In genomic region chr1:127625577-127626362, GRCm38 (mm10) we compare ENCODE assay signal across 9 mouse cellular contexts. TPM values are rescaled to one million over a fixed set of nuclear protein-coding genes. Genes with fewer than 3 reads are reported as not detected.
A peak's percentile ranks its signal among the peaks of the same experiment; 100 is the strongest.
DNase-seq lines count a peak whose midpoint lies in the region; ATAC-seq and TF ChIP-seq lines count a peak whose summit lies in the region.
"Had no signal": no experiment of that assay in that cellular context is flagged by ENCODE, and none has a peak within 500 bp of the region (broad histone marks: within the 10 kb centered on the region; RNA-seq: fewer than 3 reads in every experiment).

No protein-coding gene starts in this region.

- WGBS in midbrain, embryonic 10.5 days: 54% methylated on average over 5 of the region's 5 CpGs
- WGBS in midbrain, embryonic 15.5 days: 64% methylated on average over 5 of the region's 5 CpGs
- WGBS in embryonic facial prominence, embryonic 11.5 days: 49% methylated on average over 5 of the region's 5 CpGs
- WGBS in lung, embryonic 14.5 days: 29% methylated on average over 5 of the region's 5 CpGs
- 43% methylated on average over 5 of the region's 5 CpGs for WGBS in stomach, embryonic 16.5 days
- 71% methylated on average over 5 of the region's 5 CpGs for WGBS in cerebellum, adult 2 months

- H3K36me3 ChIP-seq in midbrain, embryonic 10.5 days: no peaks in the 10 kb centered on the region
- no peaks in the 10 kb centered on the region for H3K36me3 ChIP-seq in midbrain, embryonic 15.5 days (replicated peaks)
- no peaks in the 10 kb centered on the region for H3K36me3 ChIP-seq in embryonic facial prominence, embryonic 11.5 days (replicated peaks; ENCODE audit: control insufficient read depth, insufficient read depth, low read depth, low read length)
- H3K36me3 ChIP-seq in lung, embryonic 14.5 days (ENCODE audit: insufficient read depth): no peaks in the 10 kb centered on the region
- no peaks in the 10 kb centered on the region for H3K36me3 ChIP-seq in stomach, embryonic 16.5 days (ENCODE audit: control insufficient read depth, insufficient read depth, low read length)
- H3K36me3 ChIP-seq: midbrain, embryonic 12.5 days had no signal

- no peak for ATAC-seq in midbrain, embryonic 15.5 days (replicated peaks)
- no peak; the same call in 1 of the 2 replicates for ATAC-seq in embryonic facial prominence, embryonic 11.5 days (replicated peaks; ENCODE audit: insufficient number of reproducible peaks, low FRiP score, low TSS enrichment, low read depth)
- ATAC-seq in lung, embryonic 14.5 days (ENCODE audit: insufficient read depth): peak; percentile 89
- 0 out of 2 replicates have a peak, but pooled peaks have one; percentile 40 for ATAC-seq in stomach, embryonic 16.5 days (ENCODE audit: insufficient read depth, low FRiP score)

- no peaks in the 10 kb centered on the region for H3K9me3 ChIP-seq in midbrain, embryonic 10.5 days (replicated peaks)
- H3K9me3 ChIP-seq in midbrain, embryonic 15.5 days: no peaks in the 10 kb centered on the region
- H3K9me3 ChIP-seq in embryonic facial prominence, embryonic 11.5 days (replicated peaks; ENCODE audit: control insufficient read depth, low read length): no peaks in the 10 kb centered on the region
- H3K9me3 ChIP-seq in lung, embryonic 14.5 days (ENCODE audit: low read depth, low read length): no peaks in the 10 kb centered on the region
- no peaks in the 10 kb centered on the region for H3K9me3 ChIP-seq in stomach, embryonic 16.5 days (replicated peaks; ENCODE audit: control insufficient read depth, low read length)
- H3K9me3 ChIP-seq: midbrain, embryonic 12.5 days had no signal

- peaks cover 15% of the 10 kb centered on the region; the same call in 1 of the 2 replicates for H3K4me1 ChIP-seq in midbrain, embryonic 10.5 days
- no peaks in the 10 kb centered on the region for H3K4me1 ChIP-seq in midbrain, embryonic 15.5 days
- H3K4me1 ChIP-seq in embryonic facial prominence, embryonic 11.5 days (ENCODE audit: control insufficient read depth, insufficient read depth, low read length): no peaks in the 10 kb centered on the region
- no peaks in the 10 kb centered on the region for H3K4me1 ChIP-seq in lung, embryonic 14.5 days (ENCODE audit: insufficient read depth)
- H3K4me1 ChIP-seq in stomach, embryonic 16.5 days (ENCODE audit: control insufficient read depth, insufficient read depth, low read length): no peaks in the 10 kb centered on the region
- H3K4me1 ChIP-seq in cerebellum, adult 2 months (ENCODE audit: control insufficient read depth, insufficient read depth, low read length): peaks cover 20% of the 10 kb centered on the region

- no peak for TF ChIP-seq POLR2A in cerebellum, adult 2 months (IDR thresholded peaks at IDR 0.05; ENCODE audit: borderline replicate concordance, insufficient read depth, low read length)

- H3K27ac ChIP-seq in midbrain, embryonic 10.5 days (replicated peaks): no peak overlapping the region; the same call in 1 of the 2 replicates
- no peak overlapping the region for H3K27ac ChIP-seq in midbrain, embryonic 15.5 days
- no peak overlapping the region for H3K27ac ChIP-seq in embryonic facial prominence, embryonic 11.5 days (replicated peaks; ENCODE audit: low read depth, low read length)
- H3K27ac ChIP-seq in lung, embryonic 14.5 days (ENCODE audit: low read depth): no peak overlapping the region
- H3K27ac ChIP-seq in stomach, embryonic 16.5 days (ENCODE audit: low read length): no peak overlapping the region
- no peak overlapping the region for H3K27ac ChIP-seq in layer of hippocampus, adult 2 months
- H3K27ac ChIP-seq in cerebellum, adult 2 months (ENCODE audit: insufficient read depth, low read length): no peak overlapping the region
- H3K27ac ChIP-seq: midbrain, embryonic 12.5 days had no signal

- H3K4me3 ChIP-seq in midbrain, embryonic 10.5 days: no peak overlapping the region
- H3K4me3 ChIP-seq in midbrain, embryonic 15.5 days: no peak overlapping the region
- no peak overlapping the region for H3K4me3 ChIP-seq in embryonic facial prominence, embryonic 11.5 days (ENCODE audit: low read depth, low read length)
- no peak overlapping the region for H3K4me3 ChIP-seq in lung, embryonic 14.5 days (ENCODE audit: low read depth, low read length)
- H3K4me3 ChIP-seq in stomach, embryonic 16.5 days (replicated peaks; ENCODE audit: low read length): no peak overlapping the region
- H3K4me3 ChIP-seq in layer of hippocampus, adult 2 months: no peak overlapping the region
- no peak overlapping the region for H3K4me3 ChIP-seq in cerebellum, adult 2 months (replicated peaks; ENCODE audit: insufficient read depth, low read depth, low read length)
- H3K4me3 ChIP-seq: midbrain, embryonic 12.5 days had no signal

- peak; percentile 17 for DNase-seq in midbrain, embryonic 10.5 days (ENCODE audit: low spot score)
- DNase-seq in embryonic facial prominence, embryonic 11.5 days (ENCODE audit: low spot score): peak; percentile 65
- DNase-seq in lung, embryonic 14.5 days: peak; percentile 73
- DNase-seq in urinary bladder, adult 18-20 months (ENCODE audit: low spot score in 2 of 2): no peak
- DNase-seq in layer of hippocampus, adult 2 months (ENCODE audit: low spot score in 2 of 2): no peak
- DNase-seq in cerebellum, adult 2 months: no peak

- no peaks in the 10 kb centered on the region for H3K27me3 ChIP-seq in midbrain, embryonic 10.5 days (ENCODE audit: low read depth, poor library complexity, severe bottlenecking)
- no peaks in the 10 kb centered on the region for H3K27me3 ChIP-seq in midbrain, embryonic 15.5 days (replicated peaks)
- H3K27me3 ChIP-seq in embryonic facial prominence, embryonic 11.5 days (ENCODE audit: control insufficient read depth, insufficient read depth, low read length): no peaks in the 10 kb centered on the region
- H3K27me3 ChIP-seq in lung, embryonic 14.5 days (ENCODE audit: insufficient read depth, low read length): no peaks in the 10 kb centered on the region
- no peaks in the 10 kb centered on the region for H3K27me3 ChIP-seq in stomach, embryonic 16.5 days (ENCODE audit: control insufficient read depth, insufficient read depth, low read length)
- no peaks in the 10 kb centered on the region for H3K27me3 ChIP-seq in cerebellum, adult 2 months (ENCODE audit: control insufficient read depth, insufficient read depth, low read length)
- H3K27me3 ChIP-seq: midbrain, embryonic 12.5 days had no signal

- H3K4me2 ChIP-seq in midbrain, embryonic 15.5 days: no peak overlapping the region
- no peak overlapping the region for H3K4me2 ChIP-seq in embryonic facial prominence, embryonic 11.5 days (ENCODE audit: low read depth, low read length)
- no peak overlapping the region for H3K4me2 ChIP-seq in lung, embryonic 14.5 days
- H3K4me2 ChIP-seq in stomach, embryonic 16.5 days (ENCODE audit: low read depth, low read length): no peak overlapping the region
- H3K4me2 ChIP-seq: midbrain, embryonic 12.5 days had no signal

- no peak overlapping the region for H3K9ac ChIP-seq in midbrain, embryonic 15.5 days
- no peak overlapping the region for H3K9ac ChIP-seq in embryonic facial prominence, embryonic 11.5 days (replicated peaks; ENCODE audit: low read length)
- H3K9ac ChIP-seq in lung, embryonic 14.5 days: no peak overlapping the region
- no peak overlapping the region for H3K9ac ChIP-seq in stomach, embryonic 16.5 days (ENCODE audit: low read length)
- H3K9ac ChIP-seq: midbrain, embryonic 12.5 days had no signal

- TF ChIP-seq CTCF in lung, embryonic 14.5 days (IDR thresholded peaks at IDR 0.05; ENCODE audit: low read depth): no peak
- no peak for TF ChIP-seq CTCF in layer of hippocampus, adult 2 months (conservative IDR thresholded peaks at IDR 0.05)
- no peak for TF ChIP-seq CTCF in cerebellum, adult 2 months (IDR thresholded peaks at IDR 0.05; ENCODE audit: borderline replicate concordance, insufficient read depth, low read depth, low read length)

RNA-seq across cellular contexts. Expression of gene Tmem163, which starts 53.6 kb away (rescaled TPM):
- polyA plus RNA-seq in midbrain, embryonic 10.5 days (2016; fragmentation: Nextera tagmentation; extraction: Ambion mirVana): 11.0 and 23.7 TPM in 2 replicates
- 63.5 and 71.5 TPM in 2 replicates for polyA plus RNA-seq in midbrain, embryonic 15.5 days (2015; fragmentation: Nextera tagmentation; extraction: Ambion mirVana)
- 9.5 and 10.2 TPM in 2 replicates for polyA plus RNA-seq in embryonic facial prominence, embryonic 11.5 days (2014; fragmentation: Nextera tagmentation; extraction: Ambion mirVana)
- polyA plus RNA-seq in lung, embryonic 14.5 days (2014; fragmentation: Nextera tagmentation; extraction: Ambion mirVana): 2.1 and 4.3 TPM in 2 replicates
- 0.45 and 0.71 TPM in 2 replicates for polyA plus RNA-seq in stomach, embryonic 16.5 days (2015; fragmentation: Nextera tagmentation; extraction: Ambion mirVana)
- 1 to 10 TPM; 5.4 to 6.6 TPM for total RNA-seq in layer of hippocampus, adult 2 months (2021)
- 106 and 124 TPM in 2 replicates for polyA plus RNA-seq in cerebellum, adult 2 months (2012; rRNA removed)

Comparison
In these comparisons a context has a peak if more than half of its experiments do, and no peak if none do; other contexts are left out.
1. DNase-seq: peak in midbrain, embryonic 10.5 days (single experiment), embryonic facial prominence, embryonic 11.5 days (single experiment) and lung, embryonic 14.5 days (single experiment); none in urinary bladder, adult 18-20 months (0 of 2), layer of hippocampus, adult 2 months (0 of 2) and cerebellum, adult 2 months (0 of 2).
2. ATAC-seq: peak in lung, embryonic 14.5 days (single experiment) and stomach, embryonic 16.5 days (single experiment); none in midbrain, embryonic 15.5 days (single experiment) and embryonic facial prominence, embryonic 11.5 days (single experiment).